Mouse (Mus musculus): ENCODE measurements around the gene Rhoj.
A peak's percentile ranks its signal among the peaks of the same experiment; 100 is the strongest.

Rhoj gene

GRCm38 (mm10) chr12:75351846-75352245 lies 43.7 kb downstream of the Rhoj start:
- DNase-seq, result peak; percentile 17

GRCm38 (mm10) chr12:75352410-75352809 lies 44.3 kb downstream of the Rhoj start:
- peak; percentile 58 for DNase-seq

DNA sequence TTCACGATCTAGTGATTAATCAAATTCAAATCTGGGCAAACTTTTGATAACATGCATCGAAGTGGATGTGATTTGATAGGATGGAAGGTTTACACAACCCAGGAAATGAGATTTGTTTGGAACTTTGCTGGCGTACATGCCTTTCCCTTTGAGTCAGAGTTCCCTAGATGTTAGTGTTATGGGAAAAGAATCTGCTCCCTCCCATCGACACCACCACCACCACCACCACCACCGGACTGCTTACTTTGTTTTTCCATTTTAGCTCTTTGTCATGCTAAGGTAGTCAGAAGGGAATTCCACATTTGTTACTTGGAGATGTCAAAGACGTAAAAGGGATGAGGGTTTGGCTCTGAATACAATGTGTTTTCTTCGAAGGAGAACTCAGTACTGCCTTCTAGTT lies 46.2 kb downstream of the Rhoj start:
- no peak for DNase-seq

- no peak for DNase-seq
Observed at GRCm38 (mm10) chr12:75357781-75358180, 49.7 kb downstream of the Rhoj start.

DNA sequence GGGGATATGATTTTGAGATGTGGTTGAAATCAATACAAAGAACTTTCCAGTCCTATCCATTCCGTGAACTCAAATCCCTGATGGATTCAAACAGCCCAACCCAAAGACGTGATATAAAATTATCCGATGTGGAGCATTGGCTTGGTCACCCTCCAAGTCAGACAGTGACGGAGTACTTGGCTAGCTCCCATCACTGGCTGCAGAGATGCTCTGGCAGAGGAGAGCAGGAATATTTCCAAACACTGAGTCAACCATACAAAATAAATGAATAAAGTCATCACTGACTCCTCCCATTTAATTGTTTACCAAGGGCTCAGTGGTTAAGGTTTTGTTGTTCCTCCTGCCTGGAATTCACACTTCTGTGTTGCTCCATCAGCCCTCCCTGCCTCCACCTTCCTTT lies 50.6 kb downstream of the Rhoj start:
- peak; percentile 28 for DNase-seq

- DNase-seq, result peak; percentile 17
Observed at GRCm38 (mm10) chr12:75359500-75359899, 51.4 kb downstream of the Rhoj start.

DNA sequence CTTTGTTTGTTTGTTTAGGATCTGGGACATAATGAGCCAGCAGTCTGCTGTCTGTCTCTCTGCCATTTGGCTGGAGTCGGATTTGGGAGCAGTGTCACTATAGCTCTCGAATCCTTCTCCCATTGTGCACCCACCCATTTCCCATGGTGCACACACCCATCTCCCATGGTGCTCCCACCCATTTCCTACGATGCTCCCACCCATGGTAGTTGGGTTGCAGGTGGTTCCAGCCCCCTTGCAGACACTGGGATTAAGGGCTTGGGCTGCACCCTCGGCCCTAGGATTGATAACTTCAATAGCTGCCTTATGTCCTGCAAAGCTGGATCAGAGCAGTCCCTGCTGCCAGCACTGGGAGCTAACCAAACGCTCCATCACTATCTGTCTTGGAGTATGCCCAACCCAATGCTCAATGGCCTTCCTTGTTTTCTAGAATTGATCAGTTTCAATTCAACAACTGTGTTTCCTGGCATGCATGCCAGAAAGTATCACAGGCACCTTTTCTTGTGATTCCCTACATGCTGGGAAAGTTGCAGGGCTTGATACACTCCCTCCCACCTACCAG lies 51.9 kb downstream of the Rhoj start:
- DNase-seq, result no peak

DNA sequence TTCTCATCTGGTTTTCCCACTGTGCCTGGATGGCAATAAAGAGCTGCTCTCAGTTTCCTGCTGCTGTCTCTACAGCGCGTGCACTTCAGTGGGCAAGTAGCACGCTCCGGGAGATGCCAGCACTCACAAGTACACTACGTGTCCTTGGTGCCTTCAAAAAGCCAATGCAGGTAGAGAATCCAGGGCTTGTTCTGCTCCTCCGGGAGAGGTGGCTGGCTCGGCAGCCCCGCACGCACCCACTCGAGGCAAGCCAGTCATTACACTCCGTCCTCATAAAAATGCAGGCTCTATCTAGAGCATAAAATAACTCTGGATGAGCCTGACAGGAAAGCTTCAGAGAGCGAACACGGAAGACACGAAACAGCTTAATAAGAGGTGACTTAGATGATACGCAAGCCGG lies 54.3 kb downstream of the Rhoj start:
- no peak for DNase-seq

DNA sequence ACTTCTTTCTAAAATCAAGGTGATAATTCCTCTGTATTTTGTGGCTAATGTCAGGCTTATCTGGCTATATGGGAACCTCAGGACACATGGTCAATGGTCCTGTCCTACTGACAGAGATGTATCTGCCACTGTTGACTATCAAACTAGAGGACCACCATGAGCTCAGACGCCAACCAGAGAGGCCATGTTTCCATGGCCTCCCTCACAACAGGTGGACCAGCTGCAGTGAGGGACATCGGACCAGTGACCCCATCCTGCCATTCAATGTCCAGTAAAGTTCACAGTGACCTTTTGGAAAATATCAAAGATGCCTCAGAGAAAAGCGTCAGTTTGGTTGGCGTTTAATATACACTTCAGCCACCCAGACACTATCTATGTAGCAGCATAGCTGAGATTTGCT lies 56.3 kb downstream of the Rhoj start:
- DNase-seq, result no peak

GRCm38 (mm10) chr12:75365621-75366124 lies 57.6 kb downstream of the Rhoj start:
- DNase-seq, result no peak

DNA sequence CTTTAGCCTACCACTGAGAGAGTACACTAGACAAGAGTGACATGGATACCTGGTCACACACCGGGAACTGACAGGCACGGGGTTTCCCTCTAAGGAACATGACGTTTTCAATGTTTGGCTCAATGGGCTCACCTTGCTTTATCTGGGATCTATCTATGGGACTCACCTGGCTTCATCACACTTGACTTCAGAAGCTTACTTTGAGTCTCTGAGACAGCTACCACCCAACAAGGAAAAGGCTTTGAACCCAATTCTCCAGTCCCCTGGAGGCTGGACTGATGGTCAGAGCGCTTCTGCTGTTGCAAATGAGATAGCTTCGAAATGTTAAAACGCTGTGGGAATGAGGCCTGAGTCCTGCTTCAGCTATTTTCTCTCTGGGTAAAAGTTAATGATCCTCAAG lies 59.2 kb downstream of the Rhoj start:
- DNase-seq, result no peak

DNA sequence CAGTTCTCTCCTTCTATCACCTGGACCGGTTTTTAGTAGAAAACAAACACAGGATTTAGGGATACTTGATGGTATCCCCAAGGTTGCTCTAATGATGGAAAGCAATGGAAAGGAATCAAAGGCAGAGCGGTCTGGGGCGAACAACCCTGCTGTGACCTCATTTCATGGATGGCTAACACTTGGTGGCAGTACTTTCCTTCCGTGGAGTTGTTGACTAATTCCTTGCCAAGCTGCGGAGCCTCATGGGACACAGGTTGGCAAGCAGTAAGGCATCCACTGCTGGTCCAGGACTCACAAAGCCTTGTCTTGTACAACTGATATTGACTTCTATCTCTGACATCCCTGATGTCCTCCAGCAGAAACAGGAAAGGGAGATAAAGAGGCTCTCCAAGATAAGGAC lies 60.4 kb downstream of the Rhoj start:
- DNase-seq, result no peak

DNA sequence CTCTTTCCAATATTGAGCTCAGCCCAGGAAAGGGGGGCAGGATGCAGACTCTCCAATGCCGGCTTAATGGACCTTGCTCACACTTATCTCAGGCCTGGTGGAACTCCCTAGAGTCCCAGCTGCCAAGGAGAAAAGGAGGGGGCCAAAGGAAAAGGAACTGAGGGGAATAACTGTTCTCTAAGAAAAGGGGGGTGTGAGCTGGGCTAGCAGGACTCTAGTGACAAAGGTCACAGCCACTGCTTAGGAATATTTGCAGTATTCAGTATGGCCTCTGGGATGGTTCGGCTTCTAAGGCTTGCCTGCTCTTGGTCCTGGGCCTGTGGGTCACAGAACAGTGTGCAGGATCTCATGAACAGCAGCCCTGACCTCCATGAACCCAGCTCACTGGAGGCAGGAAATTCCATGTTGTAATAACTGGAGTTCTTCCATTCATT lies 61.3 kb downstream of the Rhoj start:
- DNase-seq, result peak; percentile 51

DNA sequence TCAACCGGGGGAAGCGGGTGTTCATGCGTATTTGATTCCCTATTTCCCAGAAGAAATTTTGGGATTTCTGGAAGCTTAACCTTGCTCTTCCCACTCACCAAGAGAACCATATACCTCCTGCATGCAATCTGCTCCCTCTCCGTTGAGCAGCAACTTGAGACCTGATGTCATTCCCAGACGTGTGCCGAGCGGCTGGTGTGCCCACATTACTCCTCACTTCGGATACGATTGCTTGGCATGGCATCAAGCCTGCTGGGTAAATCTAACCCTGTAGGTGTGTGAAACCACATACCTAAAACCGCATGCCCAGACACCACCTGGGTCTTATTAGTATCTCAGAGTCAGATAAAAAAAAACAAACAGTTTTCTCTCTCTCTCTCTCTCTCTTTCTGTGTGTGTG lies 66.3 kb downstream of the Rhoj start:
- no peak for DNase-seq

DNA sequence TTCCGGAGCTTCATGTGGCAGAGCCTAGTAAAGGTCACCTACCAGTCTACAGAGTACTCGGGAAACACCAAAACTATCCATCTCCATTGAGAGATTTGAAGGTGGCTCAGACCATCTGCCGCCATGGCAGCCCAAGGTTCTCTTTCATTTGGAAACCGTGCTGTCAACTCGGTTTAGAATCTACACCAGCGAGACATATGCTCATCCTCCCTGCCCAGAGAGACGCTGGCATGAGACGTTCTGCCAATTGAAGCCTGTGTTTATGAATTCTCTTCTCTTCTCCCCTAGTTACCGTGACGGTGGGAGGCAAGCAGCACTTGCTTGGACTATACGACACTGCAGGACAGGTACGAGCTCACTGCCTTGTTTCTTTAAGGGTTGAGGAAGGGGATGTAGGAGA lies 66.9 kb downstream of the Rhoj start:
- no peak for DNase-seq

DNA sequence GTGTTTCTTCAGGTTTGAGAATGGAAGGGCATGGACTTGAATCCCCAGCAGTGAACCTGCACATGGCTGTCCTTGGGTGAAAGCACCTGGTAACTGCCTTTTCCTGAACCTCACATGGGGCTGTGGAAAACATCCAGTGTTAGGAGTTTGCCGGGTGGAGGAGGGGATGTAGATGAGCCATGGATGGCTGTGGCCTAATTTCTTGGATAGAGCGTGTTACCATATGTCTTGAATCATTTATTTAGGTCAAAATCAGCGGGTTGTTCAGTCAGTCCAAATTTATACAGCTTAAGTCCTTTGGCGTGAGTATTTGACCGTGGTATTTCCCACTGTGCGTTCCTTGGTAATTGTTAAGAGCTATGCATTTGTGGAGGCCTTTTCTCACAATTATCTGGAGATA lies 68.0 kb downstream of the Rhoj start:
- no peak for DNase-seq

DNA sequence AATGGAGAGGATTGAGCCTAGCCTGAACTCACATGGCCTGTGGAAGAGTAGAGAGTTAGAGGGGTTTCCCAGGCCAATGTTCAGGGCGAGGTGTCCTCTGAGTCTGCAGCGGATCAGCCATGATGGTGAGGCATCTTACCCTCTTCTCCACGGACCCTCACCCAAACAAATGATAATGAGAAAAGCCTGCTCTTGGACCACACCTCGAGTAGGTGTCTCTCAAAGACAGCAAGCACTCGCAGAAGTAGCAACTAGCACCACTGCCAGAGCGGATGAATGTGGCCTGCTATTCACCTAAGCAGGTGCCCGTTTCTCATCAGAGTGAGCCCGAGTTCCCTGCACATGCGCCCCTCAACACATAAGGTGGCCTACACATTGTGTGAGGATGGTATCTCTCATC lies 78.6 kb downstream of the Rhoj start:
- no peak for DNase-seq

- DNase-seq, result no peak
Observed at GRCm38 (mm10) chr12:75387156-75387555, 79.0 kb downstream of the Rhoj start.

- no peak for DNase-seq
Observed at GRCm38 (mm10) chr12:75387846-75388245, 79.7 kb downstream of the Rhoj start.

DNA sequence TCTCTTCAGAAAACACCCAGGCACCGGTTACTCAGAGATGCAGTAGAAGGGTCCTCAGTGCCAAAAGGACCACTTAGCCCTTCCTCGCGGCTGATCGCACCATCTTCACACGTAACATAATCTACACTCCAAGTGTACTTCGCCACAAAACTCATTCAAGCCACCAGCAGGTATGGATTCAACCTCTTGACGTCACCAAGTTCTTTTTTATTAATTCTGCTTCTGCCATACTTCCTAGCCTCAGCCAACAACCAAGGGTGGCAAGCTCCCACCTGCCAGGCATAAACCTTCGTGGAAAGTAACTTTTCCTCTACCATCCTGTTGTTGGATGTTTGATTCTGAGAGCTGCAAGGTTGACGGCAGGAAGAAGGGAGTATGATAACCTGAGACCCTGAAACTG lies 80.4 kb downstream of the Rhoj start:
- no peak for DNase-seq

- DNase-seq, result peak; percentile 27
Observed at GRCm38 (mm10) chr12:75389308-75390135, 81.4 kb downstream of the Rhoj start.

DNA sequence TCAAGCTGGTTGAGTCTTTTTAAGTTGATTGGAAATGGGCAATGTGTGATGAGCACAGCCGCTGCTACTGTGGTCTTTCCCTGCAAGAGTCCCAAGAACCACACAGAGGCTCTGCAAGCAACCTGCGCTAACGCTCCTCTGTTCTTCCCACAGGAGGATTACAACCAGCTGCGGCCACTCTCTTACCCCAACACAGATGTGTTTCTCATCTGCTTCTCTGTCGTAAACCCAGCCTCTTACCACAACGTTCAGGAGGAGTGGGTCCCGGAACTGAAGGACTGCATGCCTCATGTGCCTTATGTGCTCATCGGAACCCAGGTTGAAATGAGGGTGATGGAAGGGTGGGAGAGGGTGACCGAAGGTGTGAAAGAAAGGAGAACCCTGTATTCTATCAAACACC lies 83.4 kb downstream of the Rhoj start:
- no peak for DNase-seq

DNA sequence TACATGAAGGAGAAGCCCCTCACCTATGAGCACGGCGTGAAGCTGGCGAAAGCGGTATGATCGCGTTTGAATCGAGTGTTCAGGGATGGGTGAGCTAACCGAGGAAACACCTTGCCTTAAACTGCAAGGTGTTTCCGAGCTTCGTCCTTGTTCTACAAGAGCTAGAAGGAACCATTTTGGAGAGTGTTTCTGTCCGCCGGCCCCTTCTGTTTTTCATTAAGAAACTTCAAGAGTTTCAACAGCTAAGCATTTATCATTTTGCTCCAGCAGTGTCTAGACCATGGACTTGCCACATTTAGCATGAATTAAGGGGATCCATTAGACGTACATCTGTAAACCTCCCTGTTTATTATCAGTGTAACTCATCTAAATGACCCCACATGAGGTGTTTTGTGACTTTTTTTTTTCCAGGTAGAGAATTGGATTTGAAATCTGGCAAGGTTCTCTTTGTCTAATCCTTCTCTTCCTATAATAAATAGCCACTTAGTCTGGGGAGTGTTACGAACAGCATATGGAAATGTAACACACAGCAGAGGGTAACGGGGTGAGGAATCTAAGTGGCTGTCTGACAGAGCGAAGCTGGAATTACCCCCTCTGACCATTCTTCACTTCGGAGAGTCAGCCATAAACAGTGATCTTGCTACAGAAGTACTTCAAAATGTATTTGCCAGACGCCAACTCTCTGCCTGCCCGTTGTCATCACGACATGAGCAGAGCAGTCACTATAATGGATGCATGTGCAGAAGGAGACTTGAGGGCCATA lies 86.1 kb downstream of the Rhoj start:
- DNase-seq, result no peak

GRCm38 (mm10) chr12:75396616-75397015 lies 88.5 kb downstream of the Rhoj start:
- DNase-seq, result no peak
